Mouse (Mus musculus) hindbrain, embryonic 12.5 days (tissue): ENCODE data around the gene Zbtb20. TPM values are rescaled to one million over a fixed set of nuclear protein-coding genes. Genes with fewer than 3 reads are reported as not detected.

Experiments used
- ATAC-seq: fragments of 200-750 bp; cut with Nextera tagmentation; 2 replicates; pipeline ENCODE4 v1.8.0; 2017; ENCODE audit warnings: moderate TSS enrichment; ENCODE audit not compliant: low FRiP score
- H3K27ac ChIP-seq: fragments of 300-500 bp; sonication (generic); 2 replicates; pipeline ENCODE4 v1.5.1; 2016; ENCODE audit warnings: mild to moderate bottlenecking
- H3K27me3 ChIP-seq: fragments of 300-500 bp; sonication (generic); 2 replicates; pipeline ENCODE4 v1.6.1; 2016; ENCODE audit warnings: mild to moderate bottlenecking
- H3K36me3 ChIP-seq: fragments of 300-500 bp; sonication (generic); 2 replicates; pipeline ENCODE4 v1.6.1; 2016; ENCODE audit warnings: mild to moderate bottlenecking
- H3K4me1 ChIP-seq: fragments of 300-500 bp; sonication (generic); 2 replicates; pipeline ENCODE4 v1.6.1; 2016
- H3K4me2 ChIP-seq: fragments of 300-500 bp; sonication (generic); replicated peaks from 2 replicates; pipeline ENCODE4 v1.6.1; 2016; ENCODE audit warnings: mild to moderate bottlenecking
- H3K4me3 ChIP-seq: fragments of 300-500 bp; sonication (generic); 2 replicates; pipeline ENCODE4 v1.5.1; 2016; ENCODE audit warnings: mild to moderate bottlenecking
- H3K9ac ChIP-seq: fragments of 300-500 bp; sonication (generic); 2 replicates; pipeline ENCODE4 v1.6.1; 2016; ENCODE audit warnings: mild to moderate bottlenecking, moderate library complexity
- H3K9me3 ChIP-seq: fragments of 300-500 bp; sonication (generic); replicated peaks from 2 replicates; pipeline ENCODE4 v1.6.1; 2016; ENCODE audit warnings: mild to moderate bottlenecking
- WGBS: fragments of 180-500 bp; shearing (Covaris S2); methylation state at CpG from one replicate; pipeline ENCODE4 v1.1.7; 2016; 5-methylcytosine and 5-hydroxymethylcytosine counted together
- polyA plus RNA-seq: library from polyadenylated mRNA; unstranded; fragments of >200 nt; fragmentation: Nextera tagmentation; extraction: Ambion mirVana; gene quantifications from 2 replicates; pipeline ENCODE4 v1.2.1, GENCODE M21; 2016

Zbtb20 gene
- polyA plus RNA-seq, 1 experiment from 2014 or later: 64.6 TPM

DNA sequence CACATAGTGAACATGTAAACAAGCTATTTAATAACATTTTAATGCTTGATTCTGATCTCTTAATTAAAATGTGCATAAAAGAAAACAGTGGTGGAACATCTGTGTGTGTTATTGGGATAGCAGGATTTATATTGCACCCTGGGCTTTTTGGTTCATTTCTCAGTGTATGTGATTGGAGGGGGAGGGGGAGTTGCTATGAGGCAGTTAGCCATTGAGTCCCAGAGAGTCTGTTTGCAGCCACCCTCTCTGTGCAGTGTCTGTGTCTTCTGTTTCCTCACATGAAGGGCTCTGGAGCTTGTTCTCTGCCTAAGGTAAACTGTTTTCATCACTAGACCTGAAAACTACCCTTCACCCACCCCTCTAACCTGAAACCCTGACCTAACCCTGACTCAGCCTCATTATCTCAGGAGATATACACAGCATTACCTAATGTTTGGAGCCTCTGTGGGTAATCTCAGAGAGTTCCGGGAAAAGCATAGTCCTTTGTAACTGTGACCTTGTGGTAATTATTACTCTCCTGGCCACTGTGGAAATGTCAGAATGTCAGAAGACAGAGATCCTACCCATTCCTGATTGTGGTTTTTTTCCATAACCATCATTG lies 411.2 kb downstream of the Zbtb20 start:
- no peaks in the 10 kb centered on the region for H3K36me3 ChIP-seq
- no peak overlapping the region for H3K4me2 ChIP-seq
- no peak overlapping the region for H3K4me3 ChIP-seq
- ATAC-seq: peak; percentile 62
- H3K9me3 ChIP-seq: no peaks in the 10 kb centered on the region
- no peaks in the 10 kb centered on the region for H3K27me3 ChIP-seq
- H3K27ac ChIP-seq: peak overlapping the region; percentile 67
- 43% methylated on average over 1 of the region's 1 CpGs for WGBS
- H3K9ac ChIP-seq: no peak overlapping the region
- peaks cover 12% of the 10 kb centered on the region for H3K4me1 ChIP-seq

DNA sequence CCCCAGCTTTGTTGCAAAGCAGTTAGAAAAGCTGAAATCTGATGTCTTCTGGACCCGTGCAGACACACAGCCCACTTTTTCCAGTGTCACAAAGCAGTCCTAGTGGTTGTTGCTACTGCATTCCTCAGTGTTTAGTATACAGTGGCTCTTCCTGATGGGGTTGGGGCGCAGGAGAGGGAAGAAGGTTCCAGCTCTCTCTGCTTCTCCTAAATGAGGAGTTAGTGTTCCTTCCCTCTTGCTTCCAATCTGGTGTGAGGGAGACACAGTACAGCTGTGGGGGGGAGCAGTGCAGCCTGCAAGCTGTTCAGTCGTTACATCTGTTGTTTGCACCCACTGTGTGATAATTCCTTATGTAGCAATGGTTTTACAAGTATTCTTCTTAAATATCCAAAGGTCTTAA lies 415.7 kb downstream of the Zbtb20 start:
- no peak overlapping the region for H3K27ac ChIP-seq
- no peak overlapping the region for H3K9ac ChIP-seq
- 67% methylated on average over 3 of the region's 3 CpGs for WGBS
- no peaks in the 10 kb centered on the region for H3K27me3 ChIP-seq
- H3K36me3 ChIP-seq: no peaks in the 10 kb centered on the region
- H3K4me2 ChIP-seq: no peak overlapping the region
- H3K4me3 ChIP-seq: no peak overlapping the region
- no peak for ATAC-seq
- no peaks in the 10 kb centered on the region for H3K9me3 ChIP-seq
- peaks cover 6% of the 10 kb centered on the region for H3K4me1 ChIP-seq

DNA sequence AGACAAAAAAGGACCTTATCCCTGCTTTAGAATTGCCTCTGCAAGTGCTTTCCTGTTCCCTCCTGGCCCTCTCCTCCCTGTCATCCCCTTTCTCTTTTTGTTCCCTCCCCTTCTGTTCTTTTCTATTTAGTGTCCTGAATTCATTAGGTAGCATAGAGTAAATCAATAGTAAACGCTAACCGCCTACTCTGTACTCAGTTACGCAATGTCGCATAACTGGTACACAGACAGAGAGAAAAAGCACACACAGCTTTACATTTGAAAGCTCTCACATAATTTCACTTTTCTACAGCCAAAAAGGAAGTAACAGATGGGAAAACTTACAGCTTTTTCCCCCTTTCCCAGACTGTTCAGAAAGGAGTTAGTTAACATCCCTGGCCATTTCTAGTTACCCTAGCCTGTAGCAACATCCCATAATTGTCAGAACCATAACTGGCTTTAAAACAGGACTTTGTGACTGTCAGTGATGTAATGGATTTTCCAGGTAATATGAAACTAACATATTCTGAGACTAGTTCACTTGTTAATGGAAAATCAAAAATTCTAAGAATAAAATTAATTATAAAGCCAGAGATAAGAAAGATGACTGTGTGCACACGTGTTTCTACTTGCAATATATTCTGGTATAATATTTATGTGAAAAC lies 422.4 kb downstream of the Zbtb20 start:
- no peak overlapping the region for H3K27ac ChIP-seq
- H3K9me3 ChIP-seq: no peaks in the 10 kb centered on the region
- peaks cover 8% of the 10 kb centered on the region for H3K4me1 ChIP-seq
- H3K4me2 ChIP-seq: no peak overlapping the region
- 59% methylated on average over 5 of the region's 5 CpGs for WGBS
- no peaks in the 10 kb centered on the region for H3K27me3 ChIP-seq
- no peaks in the 10 kb centered on the region for H3K36me3 ChIP-seq
- H3K4me3 ChIP-seq: no peak overlapping the region
- no peak overlapping the region for H3K9ac ChIP-seq
- no peak for ATAC-seq

DNA sequence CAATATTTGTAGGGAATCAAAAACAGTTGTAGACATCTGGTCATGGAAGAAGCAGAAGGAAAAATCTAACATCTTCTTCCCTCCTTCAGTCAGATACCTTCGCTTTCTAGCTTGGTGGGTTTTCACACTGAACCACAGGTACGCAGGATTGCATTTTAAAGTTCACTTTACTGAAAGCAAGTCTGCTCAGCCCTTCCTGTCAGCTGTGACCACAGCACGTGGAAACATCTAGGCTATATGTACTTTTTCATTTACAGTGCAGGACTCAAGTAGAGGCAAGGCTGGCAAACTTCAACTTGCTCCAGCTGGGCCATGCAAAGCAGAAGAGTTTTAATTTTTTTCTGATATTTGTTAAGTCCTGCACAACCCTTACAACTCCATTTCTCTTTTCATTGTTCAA lies 424.7 kb downstream of the Zbtb20 start:
- 84% methylated on average over 3 of the region's 3 CpGs for WGBS

DNA sequence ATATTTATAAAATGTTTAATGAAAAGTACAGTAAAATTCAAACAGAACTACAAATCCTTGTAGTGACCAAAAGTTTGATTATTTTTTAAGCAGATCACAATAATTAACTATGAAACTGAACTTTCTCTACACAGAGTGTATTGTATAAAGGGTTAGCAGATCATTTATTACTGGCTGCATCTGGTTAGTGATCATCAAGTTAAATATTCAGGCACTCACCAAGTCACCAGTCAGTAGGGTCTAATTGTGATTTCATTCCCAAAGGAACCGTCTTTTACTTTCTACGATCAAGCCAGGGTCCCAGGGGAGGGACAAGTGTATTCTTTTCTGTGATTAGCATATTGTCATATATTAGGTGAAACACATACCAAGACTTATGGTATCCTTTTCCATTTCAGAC lies 426.5 kb downstream of the Zbtb20 start:
- no peak overlapping the region for H3K27ac ChIP-seq
- H3K4me1 ChIP-seq: peaks cover 11% of the 10 kb centered on the region
- H3K36me3 ChIP-seq: no peaks in the 10 kb centered on the region
- H3K4me3 ChIP-seq: no peak overlapping the region
- no peak overlapping the region for H3K9ac ChIP-seq
- no peaks in the 10 kb centered on the region for H3K9me3 ChIP-seq
- no peak for ATAC-seq
- H3K4me2 ChIP-seq: no peak overlapping the region
- no peaks in the 10 kb centered on the region for H3K27me3 ChIP-seq
- WGBS: 61% methylated on average over 2 of the region's 2 CpGs

More for the DNA sequence above, 424.7 kb downstream of the Zbtb20 start:
- Histone ChIP-seq H3K27ac (no peak overlapping the region), H3K9ac (no peak overlapping the region), H3K36me3 (no peaks in the 10 kb centered on the region), H3K9me3 (no peaks in the 10 kb centered on the region), H3K4me2 (no peak overlapping the region), H3K4me1 (peaks cover 11% of the 10 kb centered on the region), H3K27me3 (no peaks in the 10 kb centered on the region), H3K4me3 (no peak overlapping the region)
- no peak for ATAC-seq

DNA sequence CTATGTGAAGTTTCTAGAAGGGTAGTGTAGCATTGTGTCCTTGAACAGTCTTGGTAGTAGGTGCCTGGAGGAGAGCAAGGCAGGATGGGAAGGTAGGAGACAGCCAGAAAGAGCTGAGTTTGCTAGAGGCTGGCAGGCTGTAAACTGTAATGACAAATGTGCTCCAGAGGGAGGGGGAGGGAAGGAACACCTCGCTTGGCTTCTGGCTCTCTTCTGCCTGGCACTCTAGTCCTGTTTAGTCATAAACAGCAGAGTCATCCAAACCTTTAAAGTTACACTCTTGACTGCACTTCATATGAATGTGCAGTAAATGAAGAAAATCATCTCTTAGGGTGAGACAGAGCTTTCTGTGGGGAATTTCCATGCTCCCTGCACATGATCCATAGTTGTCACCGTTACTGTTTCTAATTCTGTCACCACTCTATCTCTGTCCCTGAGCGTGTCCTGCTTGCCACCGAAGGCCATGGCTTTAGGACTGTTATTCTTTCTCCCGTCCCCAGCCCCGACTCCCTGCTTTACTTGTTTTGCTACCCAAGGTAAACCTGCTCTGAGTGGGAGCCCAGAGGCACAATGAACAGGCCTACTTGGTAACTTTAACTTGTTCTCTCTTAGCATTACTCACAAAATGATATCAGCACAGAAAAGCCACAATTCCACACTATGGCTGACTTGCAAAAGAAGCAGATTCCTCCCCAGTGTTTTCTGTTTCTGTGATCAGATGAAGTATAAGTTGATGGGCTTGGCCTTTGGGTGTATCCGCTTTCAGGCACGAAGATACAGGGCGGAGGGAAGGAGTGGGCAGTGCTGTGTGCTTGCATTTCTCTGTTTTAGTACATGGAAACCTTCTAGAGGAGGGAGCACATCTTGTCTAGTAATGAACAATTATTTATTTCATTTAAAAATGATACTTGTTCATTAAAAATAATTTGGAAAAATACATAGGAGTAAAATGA lies 427.8 kb downstream of the Zbtb20 start:
- Histone ChIP-seq H3K9me3 (no peaks in the 10 kb centered on the region), H3K4me1 (peaks cover 3% of the 10 kb centered on the region; the same call in 1 of the 2 replicates), H3K4me3 (no peak overlapping the region), H3K27ac (no peak overlapping the region), H3K36me3 (no peaks in the 10 kb centered on the region), H3K27me3 (no peaks in the 10 kb centered on the region), H3K9ac (no peak overlapping the region), H3K4me2 (no peak overlapping the region)
- ATAC-seq: no peak
- 52% methylated on average over 9 of the region's 9 CpGs for WGBS

DNA sequence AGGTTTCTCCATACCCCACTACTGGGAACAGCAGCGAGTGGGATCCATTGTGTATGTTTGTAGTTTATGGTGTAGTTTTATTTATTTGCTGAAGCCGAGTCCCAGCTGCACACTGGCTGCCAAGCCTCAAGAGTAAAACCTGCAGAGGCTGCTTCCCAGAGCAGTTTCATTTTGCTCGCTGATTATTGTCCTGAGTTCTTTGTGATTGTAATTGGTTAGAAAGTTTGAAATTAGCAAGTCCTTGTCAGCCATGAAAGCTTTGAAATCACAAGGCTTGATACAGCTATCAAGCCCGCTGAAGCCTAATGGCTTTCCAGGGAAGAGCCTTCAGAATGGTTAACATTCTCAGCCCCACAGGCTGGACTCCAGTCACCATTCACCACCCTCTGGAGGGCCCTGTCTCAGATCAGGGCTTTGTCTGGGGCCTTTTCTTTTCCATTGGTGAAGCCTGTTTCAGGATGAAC lies 434.3 kb downstream of the Zbtb20 start:
- ATAC-seq: peak; percentile 88
- H3K9ac ChIP-seq: no peak overlapping the region
- H3K9me3 ChIP-seq: no peaks in the 10 kb centered on the region
- H3K4me3 ChIP-seq: no peak overlapping the region
- H3K4me2 ChIP-seq: no peak overlapping the region
- peaks cover 15% of the 10 kb centered on the region for H3K4me1 ChIP-seq
- WGBS: 26% methylated on average over 4 of the region's 4 CpGs
- no peaks in the 10 kb centered on the region for H3K36me3 ChIP-seq
- H3K27ac ChIP-seq: peak overlapping the region; percentile 69; the same call in 1 of the 2 replicates
- H3K27me3 ChIP-seq: no peaks in the 10 kb centered on the region

DNA sequence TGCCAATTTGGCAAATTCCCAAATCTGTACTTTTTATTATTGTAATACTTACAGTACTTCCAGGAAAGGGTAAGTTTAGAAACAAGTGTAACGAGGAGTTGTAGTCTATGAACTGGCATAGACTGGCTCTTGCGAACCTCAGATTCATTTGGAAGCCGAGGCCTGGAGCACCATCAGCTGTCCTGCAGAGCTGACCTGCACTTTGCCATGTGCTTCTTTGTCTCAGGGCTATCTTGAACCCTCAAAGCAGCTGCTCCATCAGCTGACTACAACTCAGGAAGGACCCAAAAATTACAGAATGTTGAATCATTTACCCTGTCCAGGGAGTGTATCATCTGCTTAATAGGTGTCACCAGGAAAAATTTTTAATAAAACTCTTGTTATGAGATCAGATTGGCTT lies 448.3 kb downstream of the Zbtb20 start:
- H3K9me3 ChIP-seq: no peaks in the 10 kb centered on the region
- no peak overlapping the region for H3K27ac ChIP-seq
- no peaks in the 10 kb centered on the region for H3K27me3 ChIP-seq
- no peak overlapping the region for H3K4me3 ChIP-seq
- no peaks in the 10 kb centered on the region for H3K36me3 ChIP-seq
- H3K4me2 ChIP-seq: no peak overlapping the region
- WGBS: 80% methylated on average over 3 of the region's 3 CpGs
- H3K9ac ChIP-seq: no peak overlapping the region
- H3K4me1 ChIP-seq: no peaks in the 10 kb centered on the region
- no peak for ATAC-seq

DNA sequence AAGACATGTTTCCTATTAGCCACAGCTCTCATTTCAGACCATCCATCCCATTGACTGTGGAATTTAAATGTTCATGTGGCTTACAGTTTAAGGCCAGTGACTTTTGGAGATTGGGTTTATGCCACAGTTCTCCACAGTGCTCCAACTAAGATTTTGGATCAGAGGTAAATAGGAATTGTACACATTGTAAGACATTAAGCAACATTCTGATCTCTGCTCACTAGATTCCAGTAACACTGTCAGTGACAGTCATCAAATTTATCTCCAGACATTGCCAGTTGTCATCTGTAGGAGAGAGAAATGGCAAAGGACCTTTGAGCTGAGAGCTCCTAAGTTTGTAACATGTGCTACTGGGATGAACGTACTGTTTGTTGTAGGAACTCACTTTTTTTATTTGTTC lies 452.5 kb downstream of the Zbtb20 start:
- Histone ChIP-seq H3K27me3 (no peaks in the 10 kb centered on the region), H3K4me3 (no peak overlapping the region), H3K9me3 (no peaks in the 10 kb centered on the region), H3K9ac (no peak overlapping the region), H3K27ac (no peak overlapping the region), H3K4me1 (no peaks in the 10 kb centered on the region), H3K36me3 (no peaks in the 10 kb centered on the region), H3K4me2 (no peak overlapping the region)
- no peak for ATAC-seq
- WGBS: 95% methylated on average over 1 of the region's 1 CpGs

DNA sequence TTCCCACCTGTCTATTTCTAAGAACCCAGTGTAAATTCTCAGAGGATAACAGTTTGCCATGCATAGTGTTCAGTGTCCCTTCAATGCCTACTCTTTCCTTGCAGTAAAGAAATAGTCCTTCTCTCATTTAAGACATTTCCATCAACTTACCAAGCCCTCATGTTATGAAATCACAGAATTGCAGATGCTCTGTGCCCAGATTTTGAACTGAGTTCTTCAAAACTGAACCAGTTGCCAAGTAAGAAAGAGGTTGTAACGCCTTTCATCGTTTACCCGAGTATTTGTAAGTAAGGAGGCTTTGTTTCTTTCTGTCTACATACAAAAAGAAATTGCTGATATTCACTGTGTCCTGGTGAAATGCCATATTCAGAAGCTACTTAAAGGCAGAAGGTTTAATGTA lies 454.5 kb downstream of the Zbtb20 start:
- 91% methylated on average over 3 of the region's 3 CpGs for WGBS
- H3K4me1 ChIP-seq: 0 out of 2 replicates have a peak, but pooled peaks cover 3% of the 10 kb centered on the region
- H3K27me3 ChIP-seq: no peaks in the 10 kb centered on the region
- no peak overlapping the region for H3K4me2 ChIP-seq
- H3K9me3 ChIP-seq: no peaks in the 10 kb centered on the region
- H3K4me3 ChIP-seq: no peak overlapping the region
- no peaks in the 10 kb centered on the region for H3K36me3 ChIP-seq
- no peak for ATAC-seq
- no peak overlapping the region for H3K27ac ChIP-seq
- no peak overlapping the region for H3K9ac ChIP-seq

DNA sequence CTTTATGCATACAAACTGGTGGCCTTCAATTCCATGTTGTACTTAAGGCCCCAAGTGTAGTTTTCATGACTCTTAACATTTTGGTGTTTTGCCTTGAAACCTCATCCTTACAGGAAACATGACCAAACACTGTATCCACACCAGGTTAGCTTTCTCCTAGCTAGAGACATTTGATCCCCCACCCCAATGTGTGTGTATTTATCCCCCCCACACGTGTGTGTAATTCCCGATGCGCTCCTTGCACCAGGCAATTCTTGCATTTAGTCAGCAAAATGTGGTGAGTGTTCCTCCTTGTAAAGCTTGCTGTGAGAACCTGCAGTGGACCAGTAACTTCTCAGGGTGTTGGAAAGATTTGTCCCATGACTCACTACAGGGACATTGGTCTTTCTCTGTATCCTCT lies 455.8 kb downstream of the Zbtb20 start:
- H3K27ac ChIP-seq: no peak overlapping the region
- ATAC-seq: no peak
- no peaks in the 10 kb centered on the region for H3K9me3 ChIP-seq
- no peak overlapping the region for H3K4me2 ChIP-seq
- H3K9ac ChIP-seq: no peak overlapping the region
- 0 out of 2 replicates have a peak, but pooled peaks cover 3% of the 10 kb centered on the region for H3K4me1 ChIP-seq
- WGBS: 85% methylated on average over 3 of the region's 3 CpGs
- no peak overlapping the region for H3K4me3 ChIP-seq
- no peaks in the 10 kb centered on the region for H3K36me3 ChIP-seq
- no peaks in the 10 kb centered on the region for H3K27me3 ChIP-seq

DNA sequence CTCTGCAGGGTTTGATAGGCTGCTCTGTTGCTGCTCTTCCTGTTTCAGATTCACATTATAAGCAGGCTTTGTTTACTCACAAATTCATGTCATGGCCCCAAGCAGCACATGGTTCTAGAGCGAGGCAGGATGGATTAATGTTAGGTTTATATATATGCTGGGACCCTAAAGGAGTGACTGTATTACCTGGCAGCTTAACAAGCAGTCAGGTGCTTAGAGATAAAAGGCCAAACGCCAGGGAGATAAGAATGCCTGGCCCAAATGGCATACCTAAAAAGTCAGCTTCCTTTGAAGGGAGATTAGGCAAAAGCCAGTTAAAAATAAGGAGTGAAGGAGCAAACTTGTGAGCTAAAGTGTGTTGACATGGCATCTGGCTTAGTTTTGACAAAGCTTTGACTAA lies 457.1 kb downstream of the Zbtb20 start:
- H3K4me2 ChIP-seq: no peak overlapping the region
- no peak for ATAC-seq
- no peaks in the 10 kb centered on the region for H3K27me3 ChIP-seq
- no peak overlapping the region for H3K4me3 ChIP-seq
- H3K9ac ChIP-seq: no peak overlapping the region
- H3K9me3 ChIP-seq: no peaks in the 10 kb centered on the region
- no peaks in the 10 kb centered on the region for H3K36me3 ChIP-seq
- 63% methylated on average over 2 of the region's 2 CpGs for WGBS
- 0 out of 2 replicates have a peak, but pooled peaks cover 3% of the 10 kb centered on the region for H3K4me1 ChIP-seq
- no peak overlapping the region for H3K27ac ChIP-seq
